Mouse (Mus musculus) liver, embryonic 13.5 days (tissue): Measurements from ENCODE around the gene Tns1. TPM values are rescaled to one million over a fixed set of nuclear protein-coding genes. Genes with fewer than 3 reads are reported as not detected.

ENCODE experiments used
- ATAC-seq: fragments of 200-750 bp; cut with Nextera tagmentation; 2 replicates; pipeline ENCODE4 v1.8.0; 2017; ENCODE audit warnings: low read depth, mild to moderate bottlenecking, moderate number of reproducible peaks, moderate library complexity
- DNase-seq: peaks from one replicate; pipeline ENCODE4 v3.0.0; 2022
- H3K27ac ChIP-seq: fragments of 300-500 bp; sonication (generic); 2 replicates; pipeline ENCODE4 v1.5.1; 2015; ENCODE audit warnings: moderate library complexity, mild to moderate bottlenecking, inconsistent platforms
- H3K27me3 ChIP-seq: fragments of 300-500 bp; sonication (generic); 2 replicates; pipeline ENCODE4 v1.6.1; 2015; ENCODE audit warnings: mild to moderate bottlenecking, inconsistent platforms
- H3K36me3 ChIP-seq: fragments of 300-500 bp; sonication (generic); 2 replicates; pipeline ENCODE4 v1.6.1; 2015; ENCODE audit warnings: mild to moderate bottlenecking, inconsistent platforms
- H3K4me1 ChIP-seq: fragments of 300-500 bp; sonication (generic); replicated peaks from 2 replicates; pipeline ENCODE4 v1.6.1; 2015; ENCODE audit warnings: inconsistent platforms
- H3K4me2 ChIP-seq: fragments of 300-500 bp; sonication (generic); 2 replicates; pipeline ENCODE4 v1.6.1; 2015; ENCODE audit warnings: inconsistent platforms, mild to moderate bottlenecking, moderate library complexity
- H3K4me3 ChIP-seq: fragments of 300-500 bp; sonication (generic); replicated peaks from 2 replicates; pipeline ENCODE4 v1.5.1; 2015; ENCODE audit warnings: mild to moderate bottlenecking, inconsistent platforms
- H3K9ac ChIP-seq: fragments of 300-500 bp; sonication (generic); 2 replicates; pipeline ENCODE4 v1.6.1; 2015; ENCODE audit warnings: mild to moderate bottlenecking, inconsistent platforms
- H3K9me3 ChIP-seq: fragments of 300-500 bp; sonication (generic); replicated peaks from 2 replicates; pipeline ENCODE4 v1.6.1; 2016; ENCODE audit warnings: inconsistent platforms
- WGBS: fragments of 180-500 bp; shearing (Covaris S2); methylation state at CpG from one replicate; pipeline ENCODE4 v1.1.7; 2015; ENCODE audit not compliant: insufficient replicate concordance; 5-methylcytosine and 5-hydroxymethylcytosine counted together
- polyA plus RNA-seq: library from polyadenylated mRNA; unstranded; fragments of >200 nt; fragmentation: Nextera tagmentation; extraction: Ambion mirVana; gene quantifications from 2 replicates; pipeline ENCODE4 v1.2.1, GENCODE M21; 2015

Tns1 gene
- polyA plus RNA-seq, 1 experiment from 2014 or later: 11.7 TPM

- peaks cover 38% of the 10 kb centered on the region for H3K4me1 ChIP-seq
Measured at GRCm38 (mm10) chr1:74020235-74020634, 104.0 kb downstream of the Tns1 start.

GRCm38 (mm10) chr1:74017399-74018172 lies 106.7 kb downstream of the Tns1 start:
- no peak for ATAC-seq
- no peak overlapping the region for H3K9ac ChIP-seq
- no peaks in the 10 kb centered on the region for H3K27me3 ChIP-seq
- H3K9me3 ChIP-seq: no peaks in the 10 kb centered on the region
- 60% methylated on average over 9 of the region's 9 CpGs for WGBS
- no peak for DNase-seq
- H3K36me3 ChIP-seq: no peaks in the 10 kb centered on the region
- peaks cover 42% of the 10 kb centered on the region for H3K4me1 ChIP-seq
- peak overlapping the region; percentile 18; the same call in 1 of the 2 replicates for H3K27ac ChIP-seq
- H3K4me2 ChIP-seq: no peak overlapping the region
- H3K4me3 ChIP-seq: no peak overlapping the region

More at GRCm38 (mm10) chr1:74020235-74020634, 104.0 kb downstream of the Tns1 start:
- no peaks in the 10 kb centered on the region for H3K27me3 ChIP-seq
- WGBS: 44% methylated on average over 6 of the region's 6 CpGs
- no peaks in the 10 kb centered on the region for H3K9me3 ChIP-seq
- H3K4me2 ChIP-seq: no peak overlapping the region
- DNase-seq: no peak
- no peak overlapping the region for H3K4me3 ChIP-seq
- no peak for ATAC-seq
- no peak overlapping the region for H3K27ac ChIP-seq
- H3K36me3 ChIP-seq: no peaks in the 10 kb centered on the region
- H3K9ac ChIP-seq: no peak overlapping the region

GRCm38 (mm10) chr1:74016618-74017017 lies 107.6 kb downstream of the Tns1 start:
- Histone ChIP-seq H3K9me3 (no peaks in the 10 kb centered on the region), H3K27ac (no peak overlapping the region), H3K27me3 (no peaks in the 10 kb centered on the region)

GRCm38 (mm10) chr1:74015513-74016234 lies 108.6 kb downstream of the Tns1 start:
- no peaks in the 10 kb centered on the region for H3K36me3 ChIP-seq
- H3K9ac ChIP-seq: no peak overlapping the region
- no peak overlapping the region for H3K4me3 ChIP-seq
- H3K27ac ChIP-seq: peak overlapping the region; percentile 18; the same call in 1 of the 2 replicates
- no peak for DNase-seq
- H3K9me3 ChIP-seq: no peaks in the 10 kb centered on the region
- no peak overlapping the region for H3K4me2 ChIP-seq
- H3K4me1 ChIP-seq: peaks cover 42% of the 10 kb centered on the region
- no peak for ATAC-seq
- WGBS: 43% methylated on average over 8 of the region's 8 CpGs
- H3K27me3 ChIP-seq: no peaks in the 10 kb centered on the region

More at GRCm38 (mm10) chr1:74016618-74017017, 107.6 kb downstream of the Tns1 start:
- H3K9ac ChIP-seq: no peak overlapping the region
- H3K4me1 ChIP-seq: peaks cover 42% of the 10 kb centered on the region
- no peak overlapping the region for H3K4me2 ChIP-seq
- H3K36me3 ChIP-seq: no peaks in the 10 kb centered on the region
- no peak for DNase-seq
- ATAC-seq: no peak
- 42% methylated on average over 5 of the region's 5 CpGs for WGBS
- H3K4me3 ChIP-seq: no peak overlapping the region

GRCm38 (mm10) chr1:74014538-74015327 lies 109.5 kb downstream of the Tns1 start:
- H3K9me3 ChIP-seq: no peaks in the 10 kb centered on the region
- ATAC-seq (peak; percentile 66), DNase-seq (no peak)
- peaks cover 35% of the 10 kb centered on the region for H3K4me1 ChIP-seq
- H3K4me2 ChIP-seq: no peak overlapping the region
- no peaks in the 10 kb centered on the region for H3K27me3 ChIP-seq
- H3K4me3 ChIP-seq: no peak overlapping the region
- WGBS: 63% methylated on average over 9 of the region's 14 CpGs
- H3K9ac ChIP-seq: no peak overlapping the region
- H3K36me3 ChIP-seq: no peaks in the 10 kb centered on the region
- no peak overlapping the region for H3K27ac ChIP-seq

GRCm38 (mm10) chr1:74013296-74014031 lies 110.8 kb downstream of the Tns1 start:
- Histone ChIP-seq H3K4me2 (no peak overlapping the region), H3K4me1 (peaks cover 46% of the 10 kb centered on the region), H3K9me3 (no peaks in the 10 kb centered on the region), H3K27ac (no peak overlapping the region; the same call in 1 of the 2 replicates), H3K27me3 (no peaks in the 10 kb centered on the region), H3K9ac (peak overlapping the region; percentile 29; the same call in 1 of the 2 replicates), H3K36me3 (no peaks in the 10 kb centered on the region), H3K4me3 (no peak overlapping the region)
- 72% methylated on average over 14 of the region's 14 CpGs for WGBS
- ATAC-seq (peak; percentile 16; the same call in 1 of the 2 replicates), DNase-seq (no peak)

GRCm38 (mm10) chr1:74012706-74013105 lies 111.5 kb downstream of the Tns1 start:
- DNase-seq (no peak), ATAC-seq (no peak)
- H3K9ac ChIP-seq: no peak overlapping the region
- H3K9me3 ChIP-seq: no peaks in the 10 kb centered on the region
- H3K4me1 ChIP-seq: peaks cover 54% of the 10 kb centered on the region
- 72% methylated on average over 10 of the region's 10 CpGs for WGBS
- H3K36me3 ChIP-seq: no peaks in the 10 kb centered on the region
- no peaks in the 10 kb centered on the region for H3K27me3 ChIP-seq
- H3K4me3 ChIP-seq: no peak overlapping the region
- no peak overlapping the region for H3K4me2 ChIP-seq
- H3K27ac ChIP-seq: no peak overlapping the region

- H3K27ac ChIP-seq: no peak overlapping the region
Measured at GRCm38 (mm10) chr1:74009495-74009894, 114.8 kb downstream of the Tns1 start.

GRCm38 (mm10) chr1:74008966-74009365 lies 115.3 kb downstream of the Tns1 start:
- no peaks in the 10 kb centered on the region for H3K36me3 ChIP-seq
- H3K9me3 ChIP-seq: no peaks in the 10 kb centered on the region
- no peak overlapping the region; the same call in 1 of the 2 replicates for H3K27ac ChIP-seq
- H3K4me3 ChIP-seq: no peak overlapping the region
- no peaks in the 10 kb centered on the region for H3K27me3 ChIP-seq
- no peak overlapping the region for H3K9ac ChIP-seq
- 61% methylated on average over 3 of the region's 3 CpGs for WGBS
- H3K4me1 ChIP-seq: peaks cover 32% of the 10 kb centered on the region
- DNase-seq (no peak), ATAC-seq (no peak)
- H3K4me2 ChIP-seq: no peak overlapping the region

More at GRCm38 (mm10) chr1:74009495-74009894, 114.8 kb downstream of the Tns1 start:
- DNase-seq (no peak), ATAC-seq (no peak)
- H3K4me2 ChIP-seq: no peak overlapping the region
- H3K9ac ChIP-seq: no peak overlapping the region
- WGBS: 71% methylated on average over 3 of the region's 3 CpGs
- peaks cover 38% of the 10 kb centered on the region for H3K4me1 ChIP-seq
- H3K36me3 ChIP-seq: no peaks in the 10 kb centered on the region
- H3K27me3 ChIP-seq: no peaks in the 10 kb centered on the region
- no peak overlapping the region for H3K4me3 ChIP-seq
- no peaks in the 10 kb centered on the region for H3K9me3 ChIP-seq

- Histone ChIP-seq H3K4me2 (no peak overlapping the region), H3K27ac (peak overlapping the region; percentile 15; the same call in 1 of the 2 replicates), H3K9me3 (no peaks in the 10 kb centered on the region), H3K27me3 (no peaks in the 10 kb centered on the region), H3K9ac (no peak overlapping the region), H3K36me3 (no peaks in the 10 kb centered on the region), H3K4me3 (no peak overlapping the region), H3K4me1 (peaks cover 32% of the 10 kb centered on the region)
- 31% methylated on average over 5 of the region's 5 CpGs for WGBS
- peak; percentile 49; the same call in 1 of the 2 replicates for ATAC-seq
- DNase-seq: no peak
Measured at GRCm38 (mm10) chr1:74008498-74008897, 115.8 kb downstream of the Tns1 start.
